Mouse (Mus musculus): ENCODE measurements around the gene Gadd45g. TPM values are rescaled to one million over a fixed set of nuclear protein-coding genes. Genes with fewer than 3 reads are reported as not detected.

Gadd45g gene
- 180 TPM for polyA plus RNA-seq (2012; fragmentation: generic; extraction: Trizol)
- long read RNA-seq, experiment 1, transcript Gadd45g-202 (3 exons, 863 nt), result minor isoform, 5 of 281 reads
- long read RNA-seq, experiment 1, transcript Gadd45g-201 (4 exons, 1,071 nt), result major isoform, 250 of 281 reads
- long read RNA-seq, experiment 1, partial matches to known transcripts, result 12 of 281 reads
- long read RNA-seq, experiment 1, other reads (novel, unspliced or antisense), result 14 of 281 reads
- long read RNA-seq, experiment 2, transcript Gadd45g-201 (4 exons, 1,071 nt), result major isoform, 218 of 245 reads
- long read RNA-seq, experiment 2, partial matches to known transcripts, result 5 of 245 reads
- long read RNA-seq, experiment 2, other reads (novel, unspliced or antisense), result 22 of 245 reads

DNA sequence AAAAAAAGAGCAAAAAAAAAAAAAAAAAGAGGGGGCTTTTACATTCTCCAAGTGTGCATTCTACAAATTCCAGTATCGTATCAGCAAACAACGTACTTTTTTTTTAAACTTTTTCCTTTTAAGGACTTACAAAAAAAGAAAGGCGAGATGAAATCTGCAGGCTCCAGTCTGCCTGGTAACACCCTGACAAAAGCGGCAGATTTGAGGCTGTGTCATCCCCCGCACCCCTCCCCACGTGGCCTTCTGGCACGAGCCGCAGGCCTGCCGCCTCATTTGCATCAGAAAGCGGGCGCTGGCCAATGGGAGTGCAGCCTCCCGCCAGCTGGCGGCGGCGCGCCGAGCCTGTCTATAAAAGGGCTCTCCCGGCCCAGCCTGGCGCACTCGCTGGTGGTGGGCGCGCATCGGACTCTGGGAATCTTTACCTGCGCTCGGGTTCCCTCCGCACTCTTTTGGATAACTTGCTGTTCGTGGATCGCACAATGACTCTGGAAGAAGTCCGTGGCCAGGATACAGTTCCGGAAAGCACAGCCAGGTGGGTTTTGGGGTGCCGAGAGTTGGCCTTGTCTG, at the start of gene Gadd45g:
Gene Gadd45g (plus strand): TSS at position 378 of the 567 bp plus-strand sequence.
- Histone ChIP-seq H3K79me2 (ENCODE audit: control insufficient read depth, insufficient read depth) (peaks cover 31% of the 10 kb centered on the region), H3K36me3 (ENCODE audit: control insufficient read depth, insufficient read depth) (peaks cover 15% of the 10 kb centered on the region), H3K79me3 (ENCODE audit: low read depth) (peaks cover 20% of the 10 kb centered on the region), H3K4me3 (ENCODE audit: insufficient read depth, poor library complexity, severe bottlenecking) (peak within 1 kb of the TSS; percentile 99), H3K27me3 (ENCODE audit: control insufficient read depth, insufficient read depth, insufficient read length) (no peaks in the 10 kb centered on the region), H3ac (ENCODE audit: control insufficient read depth, insufficient read length, low read depth) (peak within 1 kb of the TSS; percentile 92)
- TF ChIP-seq MAX (IDR thresholded peaks at IDR 0.05) (peak; percentile 88), CTCF (IDR thresholded peaks at IDR 0.05; ENCODE audit: control insufficient read depth, insufficient read depth, insufficient read length) (no peak), CEBPB (IDR thresholded peaks at IDR 0.05; ENCODE audit: low read depth) (no peak), MYOD1 (IDR thresholded peaks at IDR 0.05; ENCODE audit: control insufficient read depth, insufficient read length, low read depth) (no peak), MYOG (IDR thresholded peaks at IDR 0.05; ENCODE audit: control insufficient read depth, extremely low read depth, insufficient read length) (no peak), USF1 (IDR thresholded peaks at IDR 0.05; ENCODE audit: low read depth) (peak; percentile 77)

DNA sequence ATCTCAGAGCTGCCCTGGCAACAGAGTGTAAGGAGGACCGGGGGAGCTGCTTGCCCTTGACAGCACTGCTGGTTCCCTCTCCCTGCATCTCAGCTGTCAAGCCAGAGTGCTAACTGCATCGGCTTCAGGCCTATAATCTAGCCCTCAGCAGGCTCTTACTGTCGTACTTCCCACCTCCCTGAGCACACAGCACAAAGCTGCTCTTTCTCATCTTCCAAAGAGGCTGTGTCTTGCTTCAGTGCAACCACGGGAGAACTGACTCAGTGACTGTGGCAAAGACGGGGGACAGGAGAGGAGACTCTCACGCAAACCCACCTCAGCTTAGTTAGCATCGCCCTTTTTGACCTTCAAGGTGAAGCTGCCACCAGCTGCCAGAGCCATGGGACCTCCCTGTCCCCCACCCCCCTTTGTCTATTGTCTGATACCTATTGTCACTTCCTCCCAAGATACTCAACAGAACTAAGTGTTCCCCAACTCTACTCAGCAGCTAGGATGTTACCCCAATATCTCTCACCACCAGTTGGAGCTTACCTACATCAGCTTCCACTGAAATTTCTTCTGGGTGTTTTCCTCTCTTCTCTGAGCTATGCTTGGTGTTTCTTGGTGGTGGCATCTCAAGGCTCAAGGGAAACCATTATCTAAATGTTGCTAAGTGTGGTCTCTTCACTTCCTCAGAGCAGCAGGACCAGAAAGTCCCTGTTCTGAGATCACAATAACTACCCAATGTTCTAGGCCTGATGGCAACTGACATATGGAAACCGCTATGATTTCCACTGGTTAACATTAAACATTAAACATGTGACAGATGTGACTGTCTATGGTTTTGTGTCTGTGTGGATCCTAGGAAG, 48.4 kb upstream of the Gadd45g start:
- H3K79me2 ChIP-seq (ENCODE audit: control insufficient read depth, insufficient read depth), result no peaks in the 10 kb centered on the region
- no peaks in the 10 kb centered on the region for H3K36me3 ChIP-seq (ENCODE audit: control insufficient read depth, insufficient read depth)
- peaks cover 27% of the 10 kb centered on the region for H3K27me3 ChIP-seq (ENCODE audit: control insufficient read depth, insufficient read depth, insufficient read length)
- H3K79me3 ChIP-seq (ENCODE audit: low read depth), result no peaks in the 10 kb centered on the region
- no peak overlapping the region for H3K4me3 ChIP-seq (ENCODE audit: insufficient read depth, poor library complexity, severe bottlenecking)
- TF ChIP-seq CTCF (IDR thresholded peaks at IDR 0.05; ENCODE audit: control insufficient read depth, insufficient read depth, insufficient read length), result no peak
- H3ac ChIP-seq (ENCODE audit: control insufficient read depth, insufficient read length, low read depth), result no peak overlapping the region

DNA sequence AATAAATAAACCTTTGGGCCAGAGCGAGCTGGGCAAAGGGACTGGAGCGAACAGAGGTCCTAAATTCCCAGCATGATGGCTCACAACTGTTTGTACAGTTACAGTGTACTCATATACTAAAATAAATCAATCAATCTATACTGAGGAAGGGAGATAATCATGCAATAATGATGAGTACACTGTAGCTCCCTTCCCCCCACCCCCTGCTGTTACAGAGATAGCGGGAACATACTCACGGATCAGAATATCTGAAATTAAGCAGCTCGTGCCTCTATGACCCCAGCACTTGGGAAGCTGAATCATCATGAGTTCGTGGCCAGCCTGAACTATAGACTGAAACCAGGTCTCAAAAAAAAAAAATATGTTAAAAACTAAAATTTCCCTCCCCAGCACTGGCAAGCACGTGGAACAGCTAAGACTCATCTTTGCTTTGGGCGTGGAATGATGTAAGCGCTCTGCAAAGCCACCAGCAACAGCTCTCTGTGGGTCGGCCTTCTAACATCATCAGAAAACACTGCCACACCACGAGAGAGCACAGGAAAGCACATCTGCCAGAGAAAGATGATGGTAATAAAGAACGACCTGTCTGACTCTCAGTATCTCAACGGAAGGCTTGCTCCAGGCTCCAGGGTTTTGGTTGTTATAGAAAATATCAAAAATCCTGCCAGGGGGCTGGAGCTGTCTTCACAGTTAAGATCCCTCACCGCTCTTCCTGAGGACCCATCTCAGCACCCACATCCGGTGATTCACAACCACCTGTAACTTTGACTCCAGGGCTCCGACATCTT, 46.5 kb upstream of the Gadd45g start:
- Histone ChIP-seq H3K4me3 (ENCODE audit: insufficient read depth, poor library complexity, severe bottlenecking) (no peak overlapping the region), H3K36me3 (ENCODE audit: control insufficient read depth, insufficient read depth) (no peaks in the 10 kb centered on the region), H3K79me3 (ENCODE audit: low read depth) (no peaks in the 10 kb centered on the region), H3K79me2 (ENCODE audit: control insufficient read depth, insufficient read depth) (no peaks in the 10 kb centered on the region), H3K27me3 (ENCODE audit: control insufficient read depth, insufficient read depth, insufficient read length) (peaks cover 16% of the 10 kb centered on the region), H3ac (ENCODE audit: control insufficient read depth, insufficient read length, low read depth) (no peak overlapping the region)
- no peak for TF ChIP-seq MAX (IDR thresholded peaks at IDR 0.05)
- TF ChIP-seq CEBPB (IDR thresholded peaks at IDR 0.05; ENCODE audit: low read depth), result no peak
- TF ChIP-seq USF1 (IDR thresholded peaks at IDR 0.05; ENCODE audit: low read depth), result no peak
- no peak for TF ChIP-seq MYOG (IDR thresholded peaks at IDR 0.05; ENCODE audit: control insufficient read depth, extremely low read depth, insufficient read length)
- no peak for TF ChIP-seq CTCF (IDR thresholded peaks at IDR 0.05; ENCODE audit: control insufficient read depth, insufficient read depth, insufficient read length)
- no peak for TF ChIP-seq MYOD1 (IDR thresholded peaks at IDR 0.05; ENCODE audit: control insufficient read depth, insufficient read length, low read depth)
- TF ChIP-seq FOSL1 (IDR thresholded peaks at IDR 0.05; ENCODE audit: insufficient read depth, low read length, poor library complexity, severe bottlenecking), result no peak

DNA sequence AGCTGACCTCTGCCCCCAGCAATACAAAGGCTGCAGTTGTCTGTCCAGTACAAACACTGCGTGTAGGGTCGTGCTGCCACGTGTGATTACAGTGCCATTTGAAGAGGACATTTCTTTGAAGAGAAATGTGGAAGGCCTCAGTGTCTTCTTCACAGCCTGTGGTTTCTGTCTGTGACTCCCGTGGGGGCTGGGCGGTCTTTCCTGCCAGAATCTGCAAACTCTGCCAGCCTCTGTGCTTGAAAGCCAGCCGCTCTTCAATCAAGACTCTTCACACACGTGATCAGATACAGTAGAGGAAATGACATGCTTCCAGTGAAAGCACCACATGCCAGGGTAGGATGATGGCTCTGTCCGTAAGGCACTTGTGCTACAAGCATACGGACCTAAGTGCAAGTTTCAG, 45.6 kb upstream of the Gadd45g start:
- Histone ChIP-seq H3K27me3 (ENCODE audit: control insufficient read depth, insufficient read depth, insufficient read length) (peaks cover 14% of the 10 kb centered on the region), H3K4me3 (ENCODE audit: insufficient read depth, poor library complexity, severe bottlenecking) (no peak overlapping the region), H3K36me3 (ENCODE audit: control insufficient read depth, insufficient read depth) (no peaks in the 10 kb centered on the region), H3K79me3 (ENCODE audit: low read depth) (no peaks in the 10 kb centered on the region), H3ac (ENCODE audit: control insufficient read depth, insufficient read length, low read depth) (no peak overlapping the region), H3K79me2 (ENCODE audit: control insufficient read depth, insufficient read depth) (no peaks in the 10 kb centered on the region)
- TF ChIP-seq USF1 (IDR thresholded peaks at IDR 0.05; ENCODE audit: low read depth), result no peak
- no peak for TF ChIP-seq FOSL1 (IDR thresholded peaks at IDR 0.05; ENCODE audit: insufficient read depth, low read length, poor library complexity, severe bottlenecking)
- TF ChIP-seq MYOD1 (IDR thresholded peaks at IDR 0.05; ENCODE audit: control insufficient read depth, insufficient read length, low read depth), result no peak
- TF ChIP-seq MAX (IDR thresholded peaks at IDR 0.05), result no peak
- no peak for TF ChIP-seq MYOG (IDR thresholded peaks at IDR 0.05; ENCODE audit: control insufficient read depth, extremely low read depth, insufficient read length)
- no peak for TF ChIP-seq CTCF (IDR thresholded peaks at IDR 0.05; ENCODE audit: control insufficient read depth, insufficient read depth, insufficient read length)
- no peak for TF ChIP-seq CEBPB (IDR thresholded peaks at IDR 0.05; ENCODE audit: low read depth)

DNA sequence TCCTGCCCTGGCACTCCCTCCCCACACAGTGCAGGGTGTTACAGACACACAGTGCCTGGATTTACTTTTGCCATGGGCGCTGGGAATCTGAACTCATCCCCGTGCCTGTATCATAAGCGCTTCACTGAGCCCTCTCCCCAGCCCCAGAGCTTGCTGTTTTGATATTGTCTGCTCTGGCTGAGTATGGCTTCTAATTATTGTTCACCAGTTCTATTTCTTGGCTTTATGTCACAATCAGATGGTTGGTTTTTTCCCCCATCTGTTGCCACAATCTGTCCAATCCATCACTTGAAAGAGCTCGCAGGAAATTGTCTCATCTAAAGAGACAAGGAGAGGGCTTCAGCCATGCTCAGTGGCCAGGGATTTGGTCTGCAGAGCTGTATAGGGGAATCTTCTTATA, 40.8 kb upstream of the Gadd45g start:
- Histone ChIP-seq H3K36me3 (ENCODE audit: control insufficient read depth, insufficient read depth) (no peaks in the 10 kb centered on the region), H3K79me3 (ENCODE audit: low read depth) (no peaks in the 10 kb centered on the region), H3ac (ENCODE audit: control insufficient read depth, insufficient read length, low read depth) (no peak overlapping the region), H3K27me3 (ENCODE audit: control insufficient read depth, insufficient read depth, insufficient read length) (peaks cover 7% of the 10 kb centered on the region), H3K4me3 (ENCODE audit: insufficient read depth, poor library complexity, severe bottlenecking) (no peak overlapping the region), H3K79me2 (ENCODE audit: control insufficient read depth, insufficient read depth) (no peaks in the 10 kb centered on the region)
- TF ChIP-seq CEBPB (IDR thresholded peaks at IDR 0.05; ENCODE audit: low read depth), result no peak
- no peak for TF ChIP-seq CTCF (IDR thresholded peaks at IDR 0.05; ENCODE audit: control insufficient read depth, insufficient read depth, insufficient read length)
- no peak for TF ChIP-seq FOSL1 (IDR thresholded peaks at IDR 0.05; ENCODE audit: insufficient read depth, low read length, poor library complexity, severe bottlenecking)
- no peak for TF ChIP-seq MYOG (IDR thresholded peaks at IDR 0.05; ENCODE audit: control insufficient read depth, extremely low read depth, insufficient read length)
- TF ChIP-seq USF1 (IDR thresholded peaks at IDR 0.05; ENCODE audit: low read depth), result no peak
- TF ChIP-seq MYOD1 (IDR thresholded peaks at IDR 0.05; ENCODE audit: control insufficient read depth, insufficient read length, low read depth), result no peak
- no peak for TF ChIP-seq MAX (IDR thresholded peaks at IDR 0.05)
